Mouse (Mus musculus): ENCODE measurements around the gene Chd1. TPM values are rescaled to one million over a fixed set of nuclear protein-coding genes. Genes with fewer than 3 reads are reported as not detected.

Gene Chd1
- total RNA-seq, 1 experiment from 2014 or later = 81.8 TPM

DNA sequence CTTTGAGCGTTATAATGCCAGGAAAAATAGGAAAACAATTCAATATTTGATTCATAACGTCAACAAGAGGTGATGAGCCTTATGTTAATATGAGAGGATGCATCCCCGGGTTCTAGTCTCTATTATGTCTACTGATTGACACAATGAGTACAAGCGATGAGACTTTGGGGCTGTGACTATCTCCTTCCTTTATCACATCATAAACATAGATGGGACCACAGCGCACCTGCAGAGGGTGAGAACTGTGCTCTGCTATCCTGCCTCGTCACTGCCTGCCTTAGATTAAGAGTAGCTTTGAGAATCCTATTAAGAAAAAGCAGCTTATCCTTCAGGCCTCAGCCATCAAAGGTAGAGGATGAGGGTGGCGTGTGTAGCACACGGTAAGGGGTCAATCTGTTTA is 85.9 kb downstream of the Chd1 start:
- no peak for ATAC-seq (replicated peaks in 1 of 2; ENCODE audit: insufficient read depth in 1 of 2, low FRiP score in 2 of 2, low TSS enrichment in 1 of 2, low read depth in 1 of 2, poor library complexity in 2 of 2, severe bottlenecking in 2 of 2)

- ATAC-seq (replicated peaks in 1 of 2; ENCODE audit: insufficient read depth in 1 of 2, low FRiP score in 2 of 2, low TSS enrichment in 1 of 2, low read depth in 1 of 2, poor library complexity in 2 of 2, severe bottlenecking in 2 of 2) = no peak
These were observed 94.5 kb downstream of the Chd1 start for GRCm38 (mm10) chr17:15799195-15799793.

GRCm38 (mm10) chr17:15804008-15804812 is 99.4 kb downstream of the Chd1 start:
- peak; percentile 73 to 75; a peak in 3 of 4 replicates for ATAC-seq (replicated peaks in 1 of 2; ENCODE audit: insufficient read depth in 1 of 2, low FRiP score in 2 of 2, low TSS enrichment in 1 of 2, low read depth in 1 of 2, poor library complexity in 2 of 2, severe bottlenecking in 2 of 2)

DNA sequence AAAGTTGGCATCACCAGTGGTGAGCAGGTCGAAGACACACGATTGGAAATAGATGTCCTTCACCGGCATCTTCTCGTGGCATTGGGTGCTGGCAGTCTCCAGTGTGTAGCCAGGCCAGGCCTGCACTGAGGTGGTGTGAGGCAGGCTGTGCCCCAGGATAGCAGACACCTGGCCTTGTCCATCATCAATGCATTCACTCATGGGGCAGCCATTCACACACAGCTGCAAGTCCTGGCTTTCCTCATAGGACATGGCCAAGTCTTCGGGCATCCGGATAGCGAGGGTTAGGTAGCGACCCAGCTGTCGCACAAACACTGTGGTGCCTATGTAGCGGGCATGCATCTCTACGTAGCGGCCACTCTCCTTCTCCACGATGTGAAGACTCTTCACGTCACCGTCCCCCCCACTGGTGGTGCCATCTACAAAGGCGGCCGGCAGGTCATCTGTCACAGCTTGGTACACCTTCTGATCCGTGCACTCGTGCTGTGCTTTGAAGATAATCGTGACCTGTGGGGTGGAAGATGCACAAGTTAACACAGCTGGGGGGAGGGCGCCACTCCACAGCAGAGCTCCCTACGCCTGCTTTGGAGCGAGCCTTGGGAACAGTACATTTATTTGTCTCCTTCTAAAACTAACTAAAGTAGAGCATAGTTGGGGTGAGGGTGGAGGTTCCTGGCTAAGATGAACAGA is 102.7 kb downstream of the Chd1 start:
- ATAC-seq (replicated peaks in 1 of 2; ENCODE audit: insufficient read depth in 1 of 2, low FRiP score in 2 of 2, low TSS enrichment in 1 of 2, low read depth in 1 of 2, poor library complexity in 2 of 2, severe bottlenecking in 2 of 2) = no peak

DNA sequence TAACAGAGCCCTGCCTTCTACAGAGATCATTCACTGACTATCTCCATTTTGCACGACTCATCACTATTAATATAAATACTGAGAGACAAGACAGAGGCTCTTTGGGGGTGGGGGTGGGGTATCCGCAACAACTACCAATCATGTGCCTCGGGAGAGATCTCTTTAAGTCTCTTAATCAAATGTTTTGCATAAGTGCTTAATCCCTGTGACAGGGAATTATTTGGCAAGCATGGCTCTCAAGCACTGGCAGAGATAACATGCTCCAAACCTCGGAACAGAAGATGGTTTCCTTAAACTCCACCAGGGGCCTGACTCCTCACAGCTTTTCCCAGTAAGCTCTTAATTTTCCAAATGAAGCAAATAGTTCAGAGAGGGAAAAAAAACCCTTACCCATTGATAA is 103.2 kb downstream of the Chd1 start:
- ATAC-seq (replicated peaks in 1 of 2; ENCODE audit: insufficient read depth in 1 of 2, low FRiP score in 2 of 2, low TSS enrichment in 1 of 2, low read depth in 1 of 2, poor library complexity in 2 of 2, severe bottlenecking in 2 of 2) = no peak

DNA sequence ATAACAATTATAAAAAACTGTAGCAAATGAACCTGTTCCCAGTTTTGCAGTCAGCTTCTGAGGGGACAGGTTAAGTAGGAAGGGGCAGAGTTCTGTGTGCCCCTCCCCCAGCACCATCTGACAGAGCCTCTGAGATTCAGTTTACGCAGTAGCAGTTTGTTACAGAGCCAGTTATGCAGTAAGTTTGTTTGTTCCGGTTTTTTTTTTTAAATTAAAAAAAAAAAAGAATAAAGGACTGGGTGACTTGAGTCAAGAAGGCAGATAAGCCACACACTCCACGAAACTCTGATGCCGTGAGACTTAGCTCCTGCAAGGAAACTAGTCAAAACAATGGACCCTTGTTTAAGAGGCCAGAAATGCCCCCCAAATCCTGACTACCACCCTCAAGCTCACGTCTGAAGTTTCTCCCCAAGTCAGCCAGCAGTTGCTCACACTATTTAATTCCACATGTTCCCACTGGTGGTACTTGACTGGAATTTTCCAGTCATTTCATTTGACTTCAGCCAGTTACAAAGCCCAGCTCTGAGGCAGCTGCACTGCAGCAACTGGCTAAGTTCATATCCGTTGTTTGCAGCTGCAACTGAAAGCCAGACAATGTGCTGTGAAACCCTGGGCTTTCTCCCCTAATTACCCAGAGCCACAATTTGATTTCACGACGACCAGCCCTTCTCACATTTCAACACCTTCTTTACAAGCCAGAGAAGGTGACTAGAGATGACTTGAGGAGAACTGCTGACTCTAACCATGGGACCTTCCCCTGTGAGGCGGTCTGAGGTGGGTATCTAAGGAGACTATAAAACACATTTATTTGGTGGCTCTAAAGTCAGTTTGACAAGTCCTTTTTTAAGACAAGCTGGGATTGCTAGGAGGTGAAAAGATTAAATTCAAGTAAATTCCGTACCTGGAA is 104.0 kb downstream of the Chd1 start:
- ATAC-seq (replicated peaks in 1 of 2; ENCODE audit: insufficient read depth in 1 of 2, low FRiP score in 2 of 2, low TSS enrichment in 1 of 2, low read depth in 1 of 2, poor library complexity in 2 of 2, severe bottlenecking in 2 of 2) = no peak

DNA sequence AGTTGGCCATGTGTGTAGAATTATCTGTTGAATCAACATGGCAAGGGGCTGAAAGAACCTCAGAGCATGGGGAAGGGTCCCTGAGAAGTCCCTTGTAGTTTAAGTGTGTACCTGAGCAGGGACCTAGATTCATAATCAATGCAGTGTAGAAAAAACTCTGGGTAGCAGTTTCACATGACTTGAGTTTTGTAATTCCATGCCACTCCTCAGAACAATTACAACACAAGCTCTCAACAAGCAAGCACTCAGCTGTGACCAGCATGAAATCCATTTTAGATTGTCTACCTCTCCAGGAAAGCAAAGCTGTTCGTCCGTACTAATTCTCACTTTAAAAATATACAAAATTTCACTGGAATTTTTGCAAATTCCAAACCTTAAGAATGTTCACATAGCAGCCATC is 105.2 kb downstream of the Chd1 start:
- no peak for ATAC-seq (replicated peaks in 1 of 2; ENCODE audit: insufficient read depth in 1 of 2, low FRiP score in 2 of 2, low TSS enrichment in 1 of 2, low read depth in 1 of 2, poor library complexity in 2 of 2, severe bottlenecking in 2 of 2)

GRCm38 (mm10) chr17:15812136-15812778 is 107.5 kb downstream of the Chd1 start:
- ATAC-seq (replicated peaks in 1 of 2; ENCODE audit: insufficient read depth in 1 of 2, low FRiP score in 2 of 2, low TSS enrichment in 1 of 2, low read depth in 1 of 2, poor library complexity in 2 of 2, severe bottlenecking in 2 of 2) = no peak

GRCm38 (mm10) chr17:15813658-15814212 is 109.0 kb downstream of the Chd1 start:
- ATAC-seq (replicated peaks in 1 of 2; ENCODE audit: insufficient read depth in 1 of 2, low FRiP score in 2 of 2, low TSS enrichment in 1 of 2, low read depth in 1 of 2, poor library complexity in 2 of 2, severe bottlenecking in 2 of 2) = no peak

GRCm38 (mm10) chr17:15815312-15816018 is 110.7 kb downstream of the Chd1 start:
- ATAC-seq (replicated peaks in 1 of 2; ENCODE audit: insufficient read depth in 1 of 2, low FRiP score in 2 of 2, low TSS enrichment in 1 of 2, low read depth in 1 of 2, poor library complexity in 2 of 2, severe bottlenecking in 2 of 2) = no peak

DNA sequence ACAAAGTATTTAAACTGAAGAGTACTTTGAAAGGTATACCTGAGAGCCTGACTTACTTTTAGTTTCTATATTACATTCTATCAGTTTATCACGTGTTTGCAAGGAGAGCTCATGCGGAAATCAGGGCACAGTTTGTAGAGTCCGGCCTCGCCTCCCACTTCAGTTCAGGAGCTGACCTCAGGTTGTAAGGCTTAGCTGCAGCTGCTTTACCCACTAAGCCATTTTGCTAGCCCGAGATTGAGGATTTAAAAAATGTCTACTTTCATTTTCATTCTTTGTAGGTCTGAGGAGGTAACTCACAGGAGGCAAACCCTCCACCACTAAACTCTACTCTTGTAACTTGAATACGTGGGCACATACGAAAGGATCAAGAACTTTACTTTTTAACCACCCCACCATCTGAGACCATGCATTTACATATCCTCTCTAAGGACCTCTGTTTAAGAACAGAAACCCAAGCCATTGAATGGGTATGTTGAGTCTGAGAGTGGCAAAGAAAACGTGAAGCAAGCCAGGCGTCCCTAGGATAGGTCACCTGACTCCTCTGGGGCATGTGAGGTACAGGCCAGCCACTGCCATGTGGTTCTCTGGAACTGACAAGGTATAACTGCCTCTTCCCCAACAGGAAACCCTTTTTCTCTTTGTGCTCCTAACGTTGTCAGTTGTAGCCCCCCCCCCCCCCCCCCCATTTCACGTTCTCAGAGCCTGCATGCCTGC is 111.8 kb downstream of the Chd1 start:
- no peak for ATAC-seq (replicated peaks in 1 of 2; ENCODE audit: insufficient read depth in 1 of 2, low FRiP score in 2 of 2, low TSS enrichment in 1 of 2, low read depth in 1 of 2, poor library complexity in 2 of 2, severe bottlenecking in 2 of 2)

- ATAC-seq (replicated peaks in 1 of 2; ENCODE audit: insufficient read depth in 1 of 2, low FRiP score in 2 of 2, low TSS enrichment in 1 of 2, low read depth in 1 of 2, poor library complexity in 2 of 2, severe bottlenecking in 2 of 2) = no peak
These were observed 112.3 kb downstream of the Chd1 start for GRCm38 (mm10) chr17:15817096-15817450.

DNA sequence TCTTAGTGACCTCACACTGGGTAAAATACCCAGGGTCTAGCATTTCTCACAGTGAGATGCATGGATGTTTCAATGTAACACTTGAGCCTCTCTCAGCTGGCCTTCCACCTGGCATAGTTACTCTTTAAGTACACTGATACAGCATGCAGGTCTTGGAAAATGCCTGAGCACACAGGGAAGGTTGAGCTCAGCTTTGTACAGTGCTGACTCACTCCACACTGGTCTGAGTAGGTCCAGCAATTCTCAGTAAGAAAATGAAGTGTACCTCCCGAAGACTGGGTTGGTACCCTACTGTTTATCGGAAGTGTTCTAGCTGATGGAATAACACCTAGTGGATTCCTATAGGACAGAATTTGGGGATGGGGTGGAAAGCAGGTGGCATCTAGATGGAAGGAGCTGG is 112.9 kb downstream of the Chd1 start:
- no peak for ATAC-seq (replicated peaks in 1 of 2; ENCODE audit: insufficient read depth in 1 of 2, low FRiP score in 2 of 2, low TSS enrichment in 1 of 2, low read depth in 1 of 2, poor library complexity in 2 of 2, severe bottlenecking in 2 of 2)

GRCm38 (mm10) chr17:15818372-15818771 is 113.6 kb downstream of the Chd1 start:
- ATAC-seq (replicated peaks in 1 of 2; ENCODE audit: insufficient read depth in 1 of 2, low FRiP score in 2 of 2, low TSS enrichment in 1 of 2, low read depth in 1 of 2, poor library complexity in 2 of 2, severe bottlenecking in 2 of 2) = no peak

- no peak for ATAC-seq (replicated peaks in 1 of 2; ENCODE audit: insufficient read depth in 1 of 2, low FRiP score in 2 of 2, low TSS enrichment in 1 of 2, low read depth in 1 of 2, poor library complexity in 2 of 2, severe bottlenecking in 2 of 2)
These were observed 115.4 kb downstream of the Chd1 start for GRCm38 (mm10) chr17:15820146-15820545.

DNA sequence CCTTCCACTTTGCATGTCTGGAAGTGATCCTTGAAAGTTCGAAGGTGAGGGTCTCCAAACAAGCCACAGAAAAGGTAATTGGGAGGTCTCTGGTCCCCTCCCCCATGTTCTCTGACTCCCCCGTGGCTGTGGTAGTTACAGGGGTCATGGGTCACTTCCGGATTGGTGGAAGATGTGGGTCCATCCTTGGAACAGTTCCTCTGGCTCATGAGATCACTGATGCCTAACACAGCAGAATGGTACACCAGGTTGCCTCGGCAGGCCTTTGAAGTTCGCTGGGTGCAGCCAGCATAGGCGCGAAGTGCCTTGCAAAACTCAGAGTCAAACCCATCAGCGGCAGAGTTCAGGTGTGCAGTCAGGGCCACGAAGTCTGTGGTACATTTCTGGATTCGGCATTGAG is 116.0 kb downstream of the Chd1 start:
- no peak for ATAC-seq (replicated peaks in 1 of 2; ENCODE audit: insufficient read depth in 1 of 2, low FRiP score in 2 of 2, low TSS enrichment in 1 of 2, low read depth in 1 of 2, poor library complexity in 2 of 2, severe bottlenecking in 2 of 2)

All from hematopoietic stem cell, adult 5-6 weeks (primary cell).